Mouse (Mus musculus) thymus, postnatal 14 days (tissue): ENCODE results near the gene Rps2.

Source experiments
- DNase-seq: peaks from one replicate; pipeline ENCODE4 v3.0.0; 2021

Gene Rps2

GRCm38 (mm10) chr17:24734513-24734912 is 16.6 kb downstream of the Rps2 start:
- DNase-seq, result no peak

GRCm38 (mm10) chr17:24735446-24735845 is 17.5 kb downstream of the Rps2 start:
- no peak for DNase-seq

- DNase-seq, result peak; percentile 97
These were observed 18.6 kb downstream of the Rps2 start, which contains the start of gene Msrb1 for GRCm38 (mm10) chr17:24736330-24737051. Gene Msrb1, plus strand, starts transcription at chr17:24736642.

- DNase-seq, result no peak
These were observed 19.4 kb downstream of the Rps2 start for GRCm38 (mm10) chr17:24737135-24737810.

GRCm38 (mm10) chr17:24738238-24738637 is 20.3 kb downstream of the Rps2 start:
- DNase-seq, result no peak

GRCm38 (mm10) chr17:24739926-24740325 is 22.0 kb downstream of the Rps2 start:
- DNase-seq, result no peak

GRCm38 (mm10) chr17:24742307-24742706 is 24.4 kb downstream of the Rps2 start:
- no peak for DNase-seq

- DNase-seq, result no peak
These were observed 26.0 kb downstream of the Rps2 start for GRCm38 (mm10) chr17:24743896-24744295.

- no peak for DNase-seq
These were observed 26.5 kb downstream of the Rps2 start for GRCm38 (mm10) chr17:24744381-24744780.

GRCm38 (mm10) chr17:24745526-24746497 is 27.9 kb downstream of the Rps2 start:
- DNase-seq, result peak; percentile 83

- no peak for DNase-seq
These were observed 29.1 kb downstream of the Rps2 start for GRCm38 (mm10) chr17:24746986-24747385.

- DNase-seq, result no peak
These were observed 33.6 kb downstream of the Rps2 start for GRCm38 (mm10) chr17:24751528-24751927.

- DNase-seq, result peak; percentile 29
These were observed 34.8 kb downstream of the Rps2 start, which contains the start of gene Hs3st6 for GRCm38 (mm10) chr17:24752415-24753394. Gene Hs3st6, plus strand, starts transcription at chr17:24752988.

- no peak for DNase-seq
These were observed 39.5 kb downstream of the Rps2 start for GRCm38 (mm10) chr17:24757394-24757793.

- DNase-seq, result no peak
These were observed 43.2 kb downstream of the Rps2 start for GRCm38 (mm10) chr17:24761121-24761520.

- DNase-seq, result no peak
These were observed 47.3 kb downstream of the Rps2 start for GRCm38 (mm10) chr17:24765016-24765905.

GRCm38 (mm10) chr17:24766266-24766875 is 48.5 kb downstream of the Rps2 start:
- DNase-seq, result no peak

- DNase-seq, result no peak
These were observed 51.2 kb downstream of the Rps2 start for GRCm38 (mm10) chr17:24769146-24769545.
